ENCODE assay signal across 11 mouse cellular contexts in the genomic region with DNA sequence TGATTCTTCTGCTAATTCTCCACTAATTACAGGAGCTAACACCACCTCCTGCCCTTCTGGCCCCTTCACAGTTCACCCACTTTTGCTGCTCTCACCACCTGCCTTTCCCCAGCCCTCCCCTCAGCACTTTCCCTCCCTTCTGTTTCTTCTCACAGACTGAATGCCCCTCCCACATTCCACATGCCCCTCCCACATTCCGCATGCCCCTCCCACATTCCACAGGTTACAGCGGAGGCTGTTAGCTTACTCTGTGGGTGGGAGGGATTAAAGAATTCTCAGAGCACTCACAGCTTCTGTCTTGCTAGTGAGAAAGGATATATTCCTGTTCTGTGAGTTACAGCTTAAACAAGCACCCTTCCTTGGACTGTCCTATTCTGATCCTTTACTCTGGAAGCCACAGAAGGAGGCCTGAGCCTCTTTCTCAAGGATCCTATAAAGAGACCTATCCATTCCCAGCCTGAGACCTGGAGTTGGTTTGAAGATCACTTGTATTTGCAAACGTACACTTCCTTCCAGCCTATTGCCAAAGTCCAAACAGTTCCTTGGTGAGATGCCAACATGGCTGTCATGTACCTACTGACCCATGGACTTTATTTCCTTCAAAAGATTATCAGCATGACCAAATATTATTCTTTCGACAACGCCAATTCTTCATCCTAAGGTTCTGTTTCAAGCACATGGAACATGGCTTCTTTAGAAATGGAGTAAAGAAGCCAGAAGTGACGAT. TPM values are rescaled to one million over a fixed set of nuclear protein-coding genes. Genes with fewer than 3 reads are reported as not detected.
DNase-seq lines count a peak whose midpoint lies in the region; ATAC-seq lines count a peak whose summit lies in the region.
"Had no signal": no experiment of that assay in that cellular context is flagged by ENCODE, and none has a peak within 500 bp of the region (broad histone marks: within the 10 kb centered on the region; RNA-seq: fewer than 3 reads in every experiment).

No protein-coding gene starts in this region.

- ATAC-seq in forebrain, embryonic 12.5 days (ENCODE audit: low FRiP score) = no peak
- ATAC-seq in stomach, embryonic 16.5 days (ENCODE audit: insufficient read depth, low FRiP score) = peak; percentile 86
- ATAC-seq in megakaryocyte progenitor cell, adult 5-6 weeks (replicated peaks; ENCODE audit: poor library complexity) = no peak

- 61% methylated on average over 6 of the region's 6 CpGs for WGBS in forebrain, embryonic 10.5 days
- 58% methylated on average over 6 of the region's 6 CpGs for WGBS in forebrain, embryonic 12.5 days
- 37% methylated on average over 6 of the region's 6 CpGs for WGBS in stomach, embryonic 16.5 days

- H3K27ac ChIP-seq in forebrain, embryonic 10.5 days = no peak overlapping the region
- no peak overlapping the region for H3K27ac ChIP-seq in forebrain, embryonic 12.5 days
- H3K27ac ChIP-seq in stomach, embryonic 16.5 days (ENCODE audit: low read length) = peak overlapping the region; percentile 76
- H3K27ac ChIP-seq: hindbrain, embryonic 15.5 days had no signal

- peaks cover 8% of the 10 kb centered on the region for H3K4me1 ChIP-seq in forebrain, embryonic 10.5 days
- no peaks in the 10 kb centered on the region for H3K4me1 ChIP-seq in forebrain, embryonic 12.5 days
- H3K4me1 ChIP-seq in stomach, embryonic 16.5 days (ENCODE audit: control insufficient read depth, insufficient read depth, low read length) = peaks cover 10% of the 10 kb centered on the region; the same call in 1 of the 2 replicates
- H3K4me1 ChIP-seq: hindbrain, embryonic 15.5 days had no signal

- no peak overlapping the region for H3K4me3 ChIP-seq in forebrain, embryonic 10.5 days
- H3K4me3 ChIP-seq in forebrain, embryonic 12.5 days (replicated peaks) = no peak overlapping the region
- no peak overlapping the region for H3K4me3 ChIP-seq in stomach, embryonic 16.5 days (replicated peaks; ENCODE audit: low read length)
- H3K4me3 ChIP-seq: hindbrain, embryonic 15.5 days had no signal

- H3K9ac ChIP-seq in forebrain, embryonic 12.5 days = no peak overlapping the region
- no peak overlapping the region for H3K9ac ChIP-seq in stomach, embryonic 16.5 days (ENCODE audit: low read length)
- H3K9ac ChIP-seq: hindbrain, embryonic 15.5 days had no signal

- H3K36me3 ChIP-seq in forebrain, embryonic 10.5 days (replicated peaks) = no peaks in the 10 kb centered on the region
- no peaks in the 10 kb centered on the region for H3K36me3 ChIP-seq in forebrain, embryonic 12.5 days (replicated peaks)
- no peaks in the 10 kb centered on the region for H3K36me3 ChIP-seq in stomach, embryonic 16.5 days (ENCODE audit: control insufficient read depth, insufficient read depth, low read length)
- H3K36me3 ChIP-seq: hindbrain, embryonic 15.5 days had no signal

- peaks cover 12% of the 10 kb centered on the region for H3K27me3 ChIP-seq in forebrain, embryonic 10.5 days (ENCODE audit: poor library complexity, severe bottlenecking)
- peaks cover 10% of the 10 kb centered on the region for H3K27me3 ChIP-seq in forebrain, embryonic 12.5 days
- no peaks in the 10 kb centered on the region for H3K27me3 ChIP-seq in stomach, embryonic 16.5 days (ENCODE audit: control insufficient read depth, insufficient read depth, low read length)
- H3K27me3 ChIP-seq: hindbrain, embryonic 15.5 days had no signal

- peak; percentile 27 for DNase-seq in forebrain, embryonic 10.5 days (ENCODE audit: extremely low spot score, low spot score)
- DNase-seq in urinary bladder, postnatal 14 days (ENCODE audit: low spot score) = peak; percentile 67
- no peak for DNase-seq in urinary bladder, adult 18-20 months (ENCODE audit: low spot score in 2 of 2)
- peak; percentile 81 to 82 for DNase-seq in kidney, postnatal 36 days
- DNase-seq in MN1 (ENCODE audit: low spot score) = no peak
- DNase-seq: adrenal gland, adult 2 months; spleen, adult 18-20 months had no signal

- H3K9me3 ChIP-seq in forebrain, embryonic 10.5 days = peaks cover 4% of the 10 kb centered on the region
- H3K9me3 ChIP-seq in forebrain, embryonic 12.5 days = no peaks in the 10 kb centered on the region
- no peaks in the 10 kb centered on the region for H3K9me3 ChIP-seq in stomach, embryonic 16.5 days (replicated peaks; ENCODE audit: control insufficient read depth, low read length)
- H3K9me3 ChIP-seq: hindbrain, embryonic 15.5 days had no signal

- H3K4me2 ChIP-seq in forebrain, embryonic 12.5 days = no peak overlapping the region
- H3K4me2 ChIP-seq in stomach, embryonic 16.5 days (ENCODE audit: low read depth, low read length) = no peak overlapping the region
- H3K4me2 ChIP-seq: hindbrain, embryonic 15.5 days had no signal

RNA-seq across cellular contexts. Expression of a gene that starts 6.7 kb away (rescaled TPM):
- polyA plus RNA-seq in forebrain, embryonic 10.5 days (2016; fragmentation: Nextera tagmentation; extraction: Ambion mirVana) = 0.04 TPM in 1 of 2 replicates, not detected in the other
- 0.09 and 0.22 TPM in 2 replicates for polyA plus RNA-seq in forebrain, embryonic 12.5 days (2016; fragmentation: Nextera tagmentation; extraction: Ambion mirVana)
- polyA plus RNA-seq in stomach, embryonic 16.5 days (2015; fragmentation: Nextera tagmentation; extraction: Ambion mirVana) = 1.8 and 2.7 TPM in 2 replicates
- 0.07 TPM in 1 of 2 replicates, not detected in the other for total RNA-seq in megakaryocyte progenitor cell, adult 5-6 weeks (2015)
- not detected in 2 replicates for total RNA-seq in megakaryocyte progenitor cell, adult 5-6 weeks (2017)

Comparison
In these comparisons a context has a peak if more than half of its experiments do, and no peak if none do; other contexts are left out.
1. DNase-seq: peak in forebrain, embryonic 10.5 days (single experiment), urinary bladder, postnatal 14 days (single experiment) and kidney, postnatal 36 days (2 of 2); none in urinary bladder, adult 18-20 months (0 of 2) and MN1 (single experiment).